Mouse (Mus musculus) retina, postnatal 7 days (tissue): ENCODE measurements around the gene Gm28035.

Experiments used
- DNase-seq: peaks from one replicate; pipeline ENCODE4 v3.0.0-alpha.2; 2012; ENCODE audit warnings: low read depth, low spot score

Gene Gm28035

GRCm38 (mm10) chr2:30240267-30240666 lies at the start of gene Gm28035:
Gene Gm28035 (plus strand): TSS chr2:30240567.
- DNase-seq = no peak

DNA sequence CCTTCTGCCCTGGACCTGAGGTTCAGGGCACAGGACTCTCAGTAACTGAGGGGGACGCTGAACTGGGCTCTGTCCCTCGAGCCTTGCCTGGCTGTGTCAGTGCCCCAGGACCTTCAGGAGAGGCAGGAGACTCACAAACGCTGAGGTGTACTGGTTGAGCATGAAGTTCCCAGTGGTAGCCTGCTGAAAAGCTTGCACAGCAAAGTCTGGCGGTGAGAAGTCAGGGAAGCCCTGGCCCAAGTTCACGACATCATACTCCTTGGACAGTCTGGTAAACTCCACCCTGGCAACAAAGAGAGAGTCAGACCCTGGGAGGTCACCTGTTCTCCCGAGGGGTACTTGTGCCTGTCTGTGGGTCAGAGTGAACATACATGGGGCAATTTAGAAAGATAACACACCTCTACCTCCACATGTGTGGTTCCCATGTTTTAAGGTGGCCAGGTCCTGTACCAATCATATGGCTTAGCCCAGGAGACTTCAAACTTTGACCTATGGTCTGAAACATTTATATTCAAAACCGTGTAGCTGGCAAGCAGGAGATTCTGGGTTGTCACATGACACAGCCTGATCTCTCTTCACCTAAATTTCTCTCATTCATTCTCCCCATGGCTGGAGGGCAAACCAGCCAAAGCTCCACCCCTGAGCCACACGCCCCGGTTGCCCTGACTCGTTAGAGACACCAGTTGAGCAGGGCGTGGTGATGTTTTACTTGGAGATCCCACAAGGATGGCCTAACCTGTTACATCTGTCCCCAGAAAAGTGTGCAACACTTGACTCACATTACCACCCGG lies 48.4 kb upstream of the Gm28035 start:
- no peak for DNase-seq

GRCm38 (mm10) chr2:30194656-30195055 lies 45.7 kb upstream of the Gm28035 start:
- DNase-seq = no peak

- DNase-seq = no peak
These were observed 42.3 kb upstream of the Gm28035 start for GRCm38 (mm10) chr2:30198021-30198420.

- no peak for DNase-seq
These were observed 40.4 kb upstream of the Gm28035 start for GRCm38 (mm10) chr2:30199984-30200383.

DNA sequence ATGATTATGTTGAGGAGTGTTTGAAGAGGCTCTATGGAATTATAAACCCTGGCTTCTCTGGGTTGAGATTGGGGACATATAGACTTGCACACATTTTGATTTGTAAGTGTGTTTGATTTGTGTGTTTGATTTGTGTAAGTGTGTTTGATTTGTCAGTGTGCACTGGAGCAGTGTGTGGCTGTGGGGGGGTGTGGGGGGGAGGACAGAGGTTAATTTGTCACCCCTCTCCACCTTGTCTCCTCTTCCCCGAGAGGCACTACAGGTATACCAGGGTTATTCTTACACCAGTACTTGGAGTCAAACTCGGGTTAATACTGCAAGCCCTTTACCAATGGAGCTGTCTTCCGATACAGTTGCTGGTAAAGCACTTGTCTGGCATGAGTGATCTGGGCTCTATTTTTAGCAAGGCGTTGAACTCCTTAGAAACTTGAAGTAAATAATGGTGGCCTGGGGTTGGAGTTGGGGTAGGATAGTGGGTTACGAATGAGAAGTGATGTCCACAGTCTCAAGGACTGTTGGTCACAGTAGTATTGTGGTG lies 39.9 kb upstream of the Gm28035 start:
- no peak for DNase-seq

- peak; percentile 20 for DNase-seq
These were observed 36.9 kb upstream of the Gm28035 start for GRCm38 (mm10) chr2:30203439-30203838.

- peak; percentile 2 for DNase-seq
These were observed 35.1 kb upstream of the Gm28035 start for GRCm38 (mm10) chr2:30205255-30205628.

DNA sequence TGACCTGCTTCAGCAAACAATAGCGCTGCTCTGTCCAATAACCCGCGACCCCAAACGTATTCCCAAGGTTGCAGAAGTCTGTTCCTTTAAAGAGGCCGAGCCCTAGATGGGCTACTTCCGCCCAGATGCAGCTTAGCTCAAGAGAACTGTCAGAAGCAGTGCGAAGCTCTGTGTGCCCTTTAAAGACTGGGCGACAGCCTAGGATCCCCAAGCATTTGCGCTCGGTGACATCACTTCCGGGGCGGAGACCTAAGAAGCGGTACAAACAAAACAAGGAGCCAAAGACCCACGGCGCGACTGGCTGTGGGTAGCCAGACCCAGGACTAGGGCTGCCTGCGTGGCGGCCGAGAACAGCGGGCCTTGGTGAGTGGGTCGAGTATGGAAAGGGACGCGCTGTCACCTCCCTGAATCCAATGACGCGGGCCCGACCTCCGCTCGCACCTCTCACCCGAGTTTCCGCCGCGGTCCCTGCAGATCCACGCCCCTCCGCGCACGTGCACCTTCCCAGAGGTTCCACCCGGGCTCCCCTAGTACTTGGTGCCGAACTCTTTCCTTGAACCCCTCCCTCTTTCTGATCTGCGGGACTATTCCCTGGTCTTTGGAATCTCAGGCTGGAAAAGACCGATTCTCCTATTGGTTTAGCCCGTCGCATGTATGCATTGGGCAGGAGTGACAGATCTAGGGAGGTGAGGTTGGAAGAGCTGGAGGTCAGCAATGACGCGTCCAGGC lies 34.6 kb upstream of the Gm28035 start, which contains the start of gene Kyat1:
Gene Kyat1 (minus strand): TSS at position 219 of the 729 bp plus-strand sequence.
- DNase-seq = peak; percentile 96

GRCm38 (mm10) chr2:30207401-30207800 lies 33.0 kb upstream of the Gm28035 start:
- no peak for DNase-seq

GRCm38 (mm10) chr2:30207886-30208285 lies 32.5 kb upstream of the Gm28035 start:
- DNase-seq = no peak

- DNase-seq = no peak
These were observed 28.8 kb upstream of the Gm28035 start for GRCm38 (mm10) chr2:30211408-30212168.

DNA sequence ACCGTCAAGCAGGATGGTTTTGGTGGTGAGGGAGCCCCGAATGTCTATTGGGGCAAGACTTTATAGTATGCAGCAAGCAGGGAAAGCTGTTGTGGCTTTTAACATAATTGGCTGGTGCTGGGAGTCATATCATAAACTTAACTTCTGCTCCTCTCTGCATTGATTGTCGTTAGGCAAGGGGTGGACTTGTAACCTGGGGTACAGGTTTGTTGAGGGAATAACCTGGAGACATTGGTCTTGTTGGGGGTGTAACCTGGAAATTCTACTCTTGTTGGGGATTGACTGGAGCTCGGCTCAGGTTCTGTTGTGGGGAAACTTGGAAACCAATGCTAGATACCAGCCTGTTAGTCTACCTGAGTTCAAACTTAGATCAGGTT lies 28.2 kb upstream of the Gm28035 start:
- no peak for DNase-seq

DNA sequence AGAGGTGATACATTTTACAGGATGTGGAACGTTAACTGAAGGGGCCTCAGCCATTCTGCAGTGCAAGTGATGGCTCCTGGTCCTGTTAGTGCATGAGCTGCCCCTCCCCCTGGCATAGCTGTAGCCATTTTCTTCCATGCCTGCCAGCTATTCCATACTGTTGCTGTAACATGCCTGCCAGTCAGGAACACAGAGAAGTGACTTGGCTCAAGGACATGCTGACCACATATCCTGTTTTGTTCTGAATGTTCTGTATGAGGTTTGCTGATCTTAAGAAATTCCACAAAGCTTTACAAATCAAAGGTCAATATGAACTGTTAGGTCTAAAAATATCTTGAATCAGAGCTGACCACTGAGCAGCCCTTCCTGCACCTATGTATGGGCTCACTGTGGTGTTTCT lies 27.4 kb upstream of the Gm28035 start:
- DNase-seq = no peak

- no peak for DNase-seq
These were observed 25.6 kb upstream of the Gm28035 start for GRCm38 (mm10) chr2:30214745-30215144.

DNA sequence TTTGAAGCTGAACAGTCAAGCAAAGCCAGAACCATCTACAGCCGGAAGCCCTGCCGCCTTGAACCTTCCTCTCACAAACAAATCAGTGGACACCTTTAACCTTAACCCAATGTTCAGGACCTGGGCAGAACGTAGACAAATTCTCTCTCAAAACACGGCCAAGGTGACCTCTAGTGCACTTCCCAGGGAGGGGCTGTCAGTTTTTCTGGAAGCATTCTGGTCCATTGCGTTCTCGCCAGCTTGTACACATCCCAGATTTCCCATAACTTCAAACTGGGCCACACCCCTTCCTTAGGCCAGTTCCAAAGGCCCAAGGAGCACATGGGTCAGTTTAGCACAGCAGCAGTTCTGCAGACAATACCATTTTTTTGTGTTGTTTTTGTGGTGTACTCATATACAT lies 24.9 kb upstream of the Gm28035 start:
- no peak for DNase-seq

- no peak for DNase-seq
These were observed 24.1 kb upstream of the Gm28035 start for GRCm38 (mm10) chr2:30216293-30216692.

DNA sequence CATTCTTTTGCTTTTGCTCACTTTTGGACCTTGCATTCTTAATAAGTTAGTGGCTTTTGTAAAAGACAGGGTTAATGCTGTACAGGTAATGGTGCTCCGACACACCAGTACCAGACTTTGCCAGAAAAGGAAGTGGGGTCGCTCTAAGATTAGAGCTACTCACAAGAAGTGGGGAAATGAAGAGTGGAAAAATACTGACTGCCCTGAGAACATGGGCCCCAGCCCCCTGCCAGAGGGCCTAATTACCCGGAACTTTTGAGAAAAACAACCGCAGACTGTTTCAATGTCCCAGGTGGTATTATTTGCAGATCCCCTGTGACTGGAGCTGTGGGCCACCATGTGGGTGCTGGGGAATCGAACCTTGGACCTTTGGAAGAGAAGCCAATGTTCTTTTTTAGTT lies 4.8 kb upstream of the Gm28035 start:
- DNase-seq = no peak

DNA sequence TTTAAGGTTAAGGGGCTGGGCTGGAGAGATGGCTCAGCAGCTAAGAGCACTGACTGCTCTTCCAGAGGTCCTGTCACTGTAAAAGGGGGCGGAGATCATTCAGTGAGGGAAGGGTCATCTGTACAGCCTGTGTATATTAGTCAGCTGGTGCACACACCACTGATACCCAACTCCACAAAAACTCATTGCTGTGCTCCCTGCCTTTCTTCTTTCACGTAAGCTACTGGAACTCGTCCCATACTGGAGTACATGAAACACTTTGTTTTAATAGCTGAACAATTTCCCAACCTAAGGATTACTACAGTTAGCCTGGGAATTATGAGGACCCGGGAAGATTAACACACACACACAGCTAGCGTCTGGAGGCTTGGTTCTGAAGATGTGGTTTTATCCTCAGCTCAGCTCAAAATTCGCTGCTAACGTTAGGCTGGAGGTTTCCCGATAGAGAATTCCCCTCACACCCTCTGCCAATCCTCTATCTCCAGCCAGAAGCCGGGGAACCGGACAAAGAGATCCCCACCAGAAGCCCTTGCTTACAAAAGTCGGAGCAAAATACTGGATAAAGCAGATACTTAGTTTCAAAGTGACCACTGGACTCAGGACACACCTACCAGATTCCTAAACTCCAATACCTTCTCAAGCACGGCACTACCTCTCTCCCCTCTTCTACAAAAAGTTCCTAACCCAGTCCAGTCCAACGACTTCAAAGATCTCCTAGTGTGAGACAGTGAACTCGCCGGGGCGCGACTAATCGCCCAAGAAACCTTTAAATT lies 3.8 kb upstream of the Gm28035 start:
- DNase-seq = no peak

DNA sequence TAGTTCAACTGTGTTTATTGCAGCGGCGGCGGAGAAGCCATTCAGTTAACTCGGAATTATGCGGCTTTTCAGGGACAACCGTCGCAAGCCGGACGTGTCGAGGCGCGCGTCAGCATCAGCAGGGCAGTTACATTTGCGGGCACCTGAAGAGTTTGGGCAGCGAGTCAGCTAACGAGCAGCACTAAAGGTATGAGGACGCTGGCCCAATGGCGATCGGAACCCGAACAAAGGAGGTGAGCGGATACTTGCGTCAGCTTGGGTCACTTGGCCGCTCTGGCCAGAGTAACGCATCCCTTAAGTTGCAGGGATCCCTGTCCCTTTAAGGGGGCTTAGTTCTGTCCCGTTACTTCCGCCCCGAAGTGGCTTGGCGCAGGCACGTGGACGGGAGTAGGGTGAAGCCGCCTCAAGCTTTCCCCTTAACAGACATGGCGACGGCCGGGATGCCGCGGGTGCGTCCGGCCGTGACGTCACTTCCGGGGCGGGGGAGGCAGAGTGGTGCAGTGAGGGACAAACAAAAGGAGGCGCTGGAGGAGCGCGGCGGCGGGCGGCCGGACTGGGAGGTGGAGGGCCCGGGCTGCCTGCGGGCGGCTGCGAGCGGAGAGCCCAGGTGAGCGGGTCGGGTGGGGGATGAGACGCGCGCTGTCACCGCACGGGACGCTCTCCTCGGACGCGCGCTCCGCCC lies 3.0 kb upstream of the Gm28035 start, which contains the start of gene Lrrc8a:
Gene Lrrc8a (plus strand): TSS at position 517 of the 682 bp plus-strand sequence.
- peak; percentile 99 for DNase-seq

DNA sequence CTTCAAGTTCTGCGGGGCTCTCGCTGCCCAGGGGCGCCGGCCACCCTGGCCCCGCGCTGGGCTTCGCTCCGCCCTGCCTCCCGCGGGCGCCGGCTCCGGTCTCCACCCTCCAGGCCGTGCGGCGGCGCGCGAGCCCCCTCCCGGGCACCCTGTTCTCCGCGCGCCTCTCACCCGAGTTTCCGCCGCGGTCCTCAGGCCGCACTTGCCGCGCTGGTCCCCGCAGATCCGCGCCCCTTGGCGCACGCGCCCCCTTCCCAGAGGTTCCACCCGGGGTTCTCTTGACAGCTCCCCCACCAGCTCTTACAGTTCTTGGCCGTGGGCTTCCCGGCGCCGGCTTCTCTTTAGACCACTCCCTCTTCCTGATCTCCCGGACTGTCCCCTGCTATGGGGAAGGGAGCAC lies 2.5 kb upstream of the Gm28035 start:
- no peak for DNase-seq
